Mouse (Mus musculus) lung, embryonic 14.5 days (tissue): ENCODE measurements at regions not wholly inside any gene's neighbourhood (a gene's known extent, or its start where the extent isn't known, plus 50 kb on each side); places are given as distances from the start of the nearest gene placed in this dataset.

Experiments used
- ATAC-seq: fragments of 200-750 bp; cut with Nextera tagmentation; 2 replicates; pipeline ENCODE4 v1.8.0; 2017; ENCODE audit warnings: mild to moderate bottlenecking, moderate TSS enrichment, moderate library complexity; ENCODE audit not compliant: insufficient read depth
- DNase-seq: peaks from one replicate; pipeline ENCODE4 v3.0.0-alpha.2; 2015
- H3K27ac ChIP-seq: fragments of 300-500 bp; sonication (generic); 2 replicates; pipeline ENCODE4 v1.5.1; 2014; ENCODE audit warnings: low read depth, mild to moderate bottlenecking, moderate library complexity
- H3K27me3 ChIP-seq: fragments of 300-500 bp; sonication (generic); 2 replicates; pipeline ENCODE4 v1.6.1; 2014; ENCODE audit warnings: low read length, control low read depth; ENCODE audit not compliant: insufficient read depth
- H3K36me3 ChIP-seq: fragments of 300-500 bp; sonication (generic); 2 replicates; pipeline ENCODE4 v1.6.1; 2014; ENCODE audit warnings: control low read depth; ENCODE audit not compliant: insufficient read depth
- H3K4me1 ChIP-seq: fragments of 300-500 bp; sonication (generic); 2 replicates; pipeline ENCODE4 v1.6.1; 2014; ENCODE audit warnings: antibody characterized with exemption, control low read depth; ENCODE audit not compliant: insufficient read depth
- H3K4me2 ChIP-seq: fragments of 300-500 bp; sonication (generic); 2 replicates; pipeline ENCODE4 v1.6.1; 2014; ENCODE audit warnings: mild to moderate bottlenecking
- H3K4me3 ChIP-seq: fragments of 300-500 bp; sonication (generic); 2 replicates; pipeline ENCODE4 v1.5.1; 2014; ENCODE audit warnings: low read depth, low read length
- H3K9ac ChIP-seq: fragments of 300-500 bp; sonication (generic); 2 replicates; pipeline ENCODE4 v1.6.1; 2014
- H3K9me3 ChIP-seq: fragments of 300-500 bp; sonication (generic); 2 replicates; pipeline ENCODE4 v1.6.1; 2016; ENCODE audit warnings: low read depth, low read length, control low read depth
- CTCF ChIP-seq: IDR thresholded peaks from 2 replicates; pipeline ENCODE4 v1.5.1; 2016; ENCODE audit warnings: antibody characterized with exemption, low read depth
- WGBS: fragments of 180-500 bp; shearing (Covaris S2); extraction: QIAGEN DNeasy Blood & Tissue Kit; methylation state at CpG from one replicate; pipeline ENCODE4 v1.1.7; 2014; 5-methylcytosine and 5-hydroxymethylcytosine counted together

GRCm38 (mm10) chr14:14594753-14595152 lies 107.3 kb upstream of the Slc4a7 start:
- no peak for DNase-seq
- TF ChIP-seq CTCF: no peak
- no peak overlapping the region for H3K27ac ChIP-seq
- H3K9ac ChIP-seq: no peak overlapping the region
- no peaks in the 10 kb centered on the region for H3K4me1 ChIP-seq
- no peaks in the 10 kb centered on the region for H3K36me3 ChIP-seq
- H3K4me2 ChIP-seq: no peak overlapping the region
- WGBS: 85% methylated on average over 6 of the region's 6 CpGs
- no peak for ATAC-seq
- no peak overlapping the region for H3K4me3 ChIP-seq
- no peaks in the 10 kb centered on the region for H3K9me3 ChIP-seq
- H3K27me3 ChIP-seq: no peaks in the 10 kb centered on the region

DNA sequence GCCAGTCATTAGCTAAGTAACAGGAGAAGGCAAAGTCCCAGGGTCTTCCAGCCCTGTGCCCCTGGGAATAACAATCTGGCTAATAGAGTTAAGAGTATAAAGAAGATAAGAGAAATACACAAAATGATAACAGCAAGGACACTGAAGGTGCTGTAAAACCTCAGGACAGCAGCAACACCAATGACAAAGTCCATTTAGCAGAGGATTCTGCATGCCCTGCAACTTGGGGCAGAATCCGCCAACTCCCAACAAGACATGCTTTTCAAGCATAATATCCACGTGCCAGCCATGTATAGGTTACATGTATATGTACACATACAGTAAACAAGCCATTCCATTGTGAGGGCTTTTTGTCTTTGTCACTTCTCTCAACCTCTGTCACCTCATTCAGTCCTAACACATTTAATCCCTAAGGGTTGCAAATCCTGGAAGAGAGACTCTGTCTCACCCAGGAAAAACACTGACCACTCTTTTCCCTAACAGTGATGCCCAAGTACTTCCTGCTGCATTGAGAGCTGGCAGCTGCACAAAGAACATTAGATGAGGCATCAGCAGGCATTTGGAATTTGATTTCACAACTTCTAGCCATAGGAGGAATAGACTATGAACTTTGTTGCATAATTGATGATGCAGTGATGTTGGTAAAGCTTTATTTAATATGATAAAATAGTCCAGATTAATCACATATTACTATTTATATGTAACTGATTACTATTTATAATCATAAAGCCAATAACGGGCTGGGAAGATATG lies 105.8 kb upstream of the Slc4a7 start:
- Histone ChIP-seq H3K9me3 (no peaks in the 10 kb centered on the region), H3K4me1 (no peaks in the 10 kb centered on the region), H3K9ac (no peak overlapping the region), H3K4me3 (no peak overlapping the region), H3K27me3 (no peaks in the 10 kb centered on the region), H3K4me2 (no peak overlapping the region), H3K27ac (no peak overlapping the region), H3K36me3 (no peaks in the 10 kb centered on the region)
- ATAC-seq (no peak), DNase-seq (no peak)
- 70% methylated on average over 3 of the region's 3 CpGs for WGBS
- TF ChIP-seq CTCF: no peak

- ATAC-seq: no peak
- H3K4me3 ChIP-seq: no peak overlapping the region
- no peaks in the 10 kb centered on the region for H3K9me3 ChIP-seq
- WGBS: 76% methylated on average over 2 of the region's 2 CpGs
- H3K36me3 ChIP-seq: no peaks in the 10 kb centered on the region
- H3K27ac ChIP-seq: no peak overlapping the region
- no peaks in the 10 kb centered on the region for H3K27me3 ChIP-seq
- H3K4me2 ChIP-seq: no peak overlapping the region
- TF ChIP-seq CTCF: no peak
- H3K9ac ChIP-seq: no peak overlapping the region
- H3K4me1 ChIP-seq: no peaks in the 10 kb centered on the region
- DNase-seq: no peak
These were observed 102.5 kb upstream of the Slc4a7 start for GRCm38 (mm10) chr14:14599586-14599985.

DNA sequence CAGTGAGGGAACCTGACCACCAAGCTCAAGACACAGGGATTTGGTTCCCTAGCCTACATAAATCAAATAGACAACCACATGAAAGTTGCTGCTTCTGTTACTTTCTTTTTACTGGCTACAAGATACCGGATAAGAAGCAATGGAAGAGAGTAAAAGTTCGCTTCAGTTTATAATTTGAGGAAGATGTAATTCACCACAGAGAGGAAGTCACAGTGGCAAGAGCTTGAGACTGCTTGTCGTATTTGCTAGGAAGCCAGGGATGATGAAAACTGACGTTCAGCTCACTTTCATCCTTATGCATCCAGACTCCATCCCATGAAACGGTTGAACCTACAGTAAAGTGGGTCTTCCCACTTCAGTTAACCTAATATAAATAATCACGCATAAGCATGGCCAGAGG lies 102.1 kb upstream of the Slc4a7 start:
- Histone ChIP-seq H3K27me3 (no peaks in the 10 kb centered on the region), H3K4me3 (no peak overlapping the region), H3K4me2 (no peak overlapping the region), H3K9ac (no peak overlapping the region), H3K36me3 (no peaks in the 10 kb centered on the region), H3K27ac (no peak overlapping the region), H3K9me3 (no peaks in the 10 kb centered on the region), H3K4me1 (no peaks in the 10 kb centered on the region)
- 60% methylated on average over 6 of the region's 6 CpGs for WGBS
- no peak for ATAC-seq
- no peak for TF ChIP-seq CTCF
- no peak for DNase-seq

DNA sequence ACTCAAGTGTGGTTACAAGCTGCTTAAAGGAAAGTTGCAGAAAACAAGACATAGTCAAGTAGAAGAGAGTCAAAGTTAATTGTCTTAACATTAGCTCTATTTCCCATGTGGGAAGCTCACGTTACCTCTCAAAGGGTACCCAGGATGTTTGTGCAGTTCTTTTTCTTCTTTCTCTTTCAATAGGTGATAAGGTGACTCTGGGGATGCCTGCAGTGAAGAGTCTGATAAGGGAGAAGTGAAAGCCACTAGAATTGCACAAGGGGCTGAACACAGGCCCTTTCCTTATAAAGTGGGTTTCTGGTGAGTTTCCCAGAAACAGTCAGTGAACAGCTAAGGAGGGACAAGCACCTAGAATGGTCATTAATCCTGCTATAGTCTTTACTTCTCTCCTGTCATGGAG lies 98.6 kb upstream of the Slc4a7 start:
- DNase-seq (no peak), ATAC-seq (no peak)
- Histone ChIP-seq H3K36me3 (no peaks in the 10 kb centered on the region), H3K4me1 (no peaks in the 10 kb centered on the region), H3K27me3 (no peaks in the 10 kb centered on the region), H3K9ac (no peak overlapping the region), H3K9me3 (no peaks in the 10 kb centered on the region), H3K4me3 (no peak overlapping the region), H3K27ac (no peak overlapping the region), H3K4me2 (no peak overlapping the region)
- no peak for TF ChIP-seq CTCF
- 50% methylated on average over 1 of the region's 1 CpGs for WGBS

DNA sequence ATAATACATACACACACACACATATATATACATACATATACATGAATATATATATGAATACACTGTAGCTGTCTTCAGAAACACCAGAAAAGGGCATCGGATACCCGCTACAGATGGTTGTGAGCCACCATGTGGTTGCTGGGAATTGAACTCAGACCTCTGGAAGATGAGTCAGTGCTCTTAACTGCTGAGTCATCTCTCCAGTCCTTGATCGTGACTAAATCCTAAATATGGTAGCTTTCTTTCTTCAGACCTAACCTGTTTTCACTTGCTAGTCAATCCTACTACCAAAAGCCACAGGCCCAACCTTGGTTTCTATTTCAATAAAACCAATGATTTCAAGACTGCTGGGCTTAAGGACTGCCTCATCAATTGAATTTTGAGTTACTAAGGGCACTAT lies 95.0 kb upstream of the Slc4a7 start:
- ATAC-seq: no peak
- Histone ChIP-seq H3K27me3 (no peaks in the 10 kb centered on the region), H3K36me3 (no peaks in the 10 kb centered on the region), H3K9ac (no peak overlapping the region), H3K27ac (no peak overlapping the region), H3K9me3 (no peaks in the 10 kb centered on the region), H3K4me2 (no peak overlapping the region), H3K4me1 (no peaks in the 10 kb centered on the region), H3K4me3 (no peak overlapping the region)
- no peak for TF ChIP-seq CTCF
- 86% methylated on average over 3 of the region's 3 CpGs for WGBS
- DNase-seq: no peak

DNA sequence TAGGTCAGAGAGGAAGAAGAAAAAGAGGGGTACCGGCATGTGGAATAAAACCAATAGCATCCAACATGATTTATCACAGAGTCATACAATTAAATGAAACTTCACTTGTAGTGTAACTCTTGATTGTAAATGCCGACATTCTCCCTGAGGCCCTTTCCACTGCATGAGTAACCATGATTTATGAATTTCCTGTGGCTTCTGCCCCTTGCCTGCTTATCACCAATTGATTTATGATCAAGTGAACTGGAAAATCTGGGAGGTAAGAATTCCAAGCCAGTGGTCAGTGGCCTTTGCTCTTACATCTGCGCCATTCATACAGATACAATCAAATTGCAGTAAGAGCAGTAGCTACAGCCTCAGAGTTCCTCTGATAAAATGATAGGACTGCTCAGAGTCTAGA lies 89.8 kb upstream of the Slc4a7 start:
- Histone ChIP-seq H3K9ac (no peak overlapping the region), H3K27me3 (no peaks in the 10 kb centered on the region), H3K4me1 (no peaks in the 10 kb centered on the region), H3K4me3 (no peak overlapping the region), H3K9me3 (no peaks in the 10 kb centered on the region), H3K4me2 (no peak overlapping the region), H3K36me3 (no peaks in the 10 kb centered on the region), H3K27ac (no peak overlapping the region)
- 51% methylated on average over 3 of the region's 3 CpGs for WGBS
- no peak for ATAC-seq
- TF ChIP-seq CTCF: no peak
- DNase-seq: no peak
